Mouse (Mus musculus) ES-Bruce4 (cell line): ENCODE results near the gene Nicn1.

Experiments
- EP300 ChIP-seq: IDR thresholded peaks from 2 replicates; pipeline ENCODE4 v1.6.1; 2011; ENCODE audit warnings: low read depth, low read length; ENCODE audit not compliant: insufficient read depth
- POLR2A ChIP-seq: IDR thresholded peaks from one replicate; pipeline ENCODE4 v1.8.1; 2011; ENCODE audit warnings: low read length; ENCODE audit not compliant: insufficient read depth

- TF ChIP-seq EP300, result no peak
- TF ChIP-seq POLR2A, result no peak
These were observed 16.3 kb downstream of the Nicn1 start for GRCm38 (mm10) chr9:108306571-108306980.
